In genomic region chr10:59296261-59296660, GRCm38 (mm10) we compare ENCODE assay signal across 8 mouse cellular contexts. TPM values are rescaled to one million over a fixed set of nuclear protein-coding genes. Genes with fewer than 3 reads are reported as not detected.
A peak's percentile ranks its signal among the peaks of the same experiment; 100 is the strongest.
DNase-seq lines count a peak whose midpoint lies in the region; ATAC-seq lines count a peak whose summit lies in the region.

No protein-coding gene starts in this region.

- peak; percentile 61 for ATAC-seq in hindbrain, embryonic 14.5 days (ENCODE audit: low FRiP score)

- H3K4me2 ChIP-seq in hindbrain, embryonic 14.5 days (replicated peaks) = no peak overlapping the region

- no peak overlapping the region for H3K9ac ChIP-seq in hindbrain, embryonic 14.5 days

- peak; percentile 94 for DNase-seq in NIH3T3 (ENCODE audit: low read depth)
- DNase-seq in cerebellum, adult 8-10 months = peak; percentile 36
- peak; percentile 56 to 59 for DNase-seq in frontal cortex, postnatal 14 days (ENCODE audit: low spot score in 2 of 2)
- DNase-seq in hindbrain, embryonic 14.5 days (ENCODE audit: low spot score) = peak; percentile 77
- DNase-seq in layer of hippocampus, postnatal 25 days (ENCODE audit: extremely low spot score in 1 of 2, low spot score in 1 of 2) = peak; percentile 68 to 83
- DNase-seq in lung, postnatal 4 days = peak; percentile 80 to 84
- DNase-seq in retina, postnatal 7 days (ENCODE audit: low read depth, low spot score) = peak; percentile 54
- DNase-seq in urinary bladder, postnatal 10 days (ENCODE audit: low spot score) = peak; percentile 30

- 36% methylated on average over 5 of the region's 5 CpGs for WGBS in hindbrain, embryonic 14.5 days

- no peaks in the 10 kb centered on the region for H3K9me3 ChIP-seq in hindbrain, embryonic 14.5 days (ENCODE audit: control insufficient read depth, low read length)

- no peak overlapping the region for H3K4me3 ChIP-seq in hindbrain, embryonic 14.5 days (replicated peaks; ENCODE audit: low read length)

- H3K27ac ChIP-seq in hindbrain, embryonic 14.5 days = no peak overlapping the region

- no peaks in the 10 kb centered on the region for H3K27me3 ChIP-seq in hindbrain, embryonic 14.5 days (ENCODE audit: control insufficient read depth, insufficient read depth, low read length)

- no peaks in the 10 kb centered on the region for H3K4me1 ChIP-seq in hindbrain, embryonic 14.5 days (replicated peaks; ENCODE audit: control insufficient read depth, insufficient read depth, low read length)

- H3K36me3 ChIP-seq in hindbrain, embryonic 14.5 days (replicated peaks; ENCODE audit: control insufficient read depth, insufficient read depth) = no peaks in the 10 kb centered on the region

RNA-seq across cellular contexts. Expression of gene P4ha1, which starts 26.8 kb away (rescaled TPM):
- polyA plus RNA-seq in hindbrain, embryonic 14.5 days (2014; fragmentation: Nextera tagmentation; extraction: Ambion mirVana) = 24.9 and 28.0 TPM in 2 replicates
- 10 to 100 TPM; 41.8 to 47.2 TPM for total RNA-seq in layer of hippocampus, postnatal 25 days (2021)

Comparison
In these comparisons a context has a peak if more than half of its experiments do, and no peak if none do; other contexts are left out.
1. DNase-seq: peak in every context shown above with its lines; median percentile 94 in NIH3T3; 82 in lung, postnatal 4 days; 77 in hindbrain, embryonic 14.5 days; 76 in layer of hippocampus, postnatal 25 days; 58 in frontal cortex, postnatal 14 days; 54 in retina, postnatal 7 days; 36 in cerebellum, adult 8-10 months; 30 in urinary bladder, postnatal 10 days.